Mouse (Mus musculus): ENCODE results near the gene Treml2.
"Not testable (repeated sequence)": the region's sequence is repeated elsewhere in the genome, so short reads cannot be mapped to it uniquely, and the experiment has no call there.

Treml2 gene

GRCm38 (mm10) chr17:48293500-48294194 lies 5.7 kb upstream of the Treml2 start:
- DNase-seq = no peak

- no peak for DNase-seq
Observed at GRCm38 (mm10) chr17:48299756-48300155, 458 bp downstream of the Treml2 start.

- DNase-seq = no peak
Observed at GRCm38 (mm10) chr17:48300199-48300598, 901 bp downstream of the Treml2 start.

GRCm38 (mm10) chr17:48300861-48301260 lies 1.6 kb downstream of the Treml2 start:
- DNase-seq = no peak

- no peak for DNase-seq
Observed at GRCm38 (mm10) chr17:48301792-48302191, 2.5 kb downstream of the Treml2 start.

GRCm38 (mm10) chr17:48312124-48312523 lies 12.8 kb downstream of the Treml2 start:
- no peak for DNase-seq

- not testable (repeated sequence) for DNase-seq
Observed at GRCm38 (mm10) chr17:48315905-48316579, 16.7 kb downstream of the Treml2 start, which contains the start of gene B430306N03Rik. Gene B430306N03Rik (plus strand): TSS chr17:48316141.

- no peak for DNase-seq
Observed at GRCm38 (mm10) chr17:48318686-48319085, 19.4 kb downstream of the Treml2 start.

GRCm38 (mm10) chr17:48321279-48321678 lies 22.0 kb downstream of the Treml2 start:
- DNase-seq = no peak

- no peak for DNase-seq
Observed at GRCm38 (mm10) chr17:48323236-48323635, 23.9 kb downstream of the Treml2 start.

- no peak for DNase-seq
Observed at GRCm38 (mm10) chr17:48324258-48324657, 25.0 kb downstream of the Treml2 start.

GRCm38 (mm10) chr17:48325093-48325492 lies 25.8 kb downstream of the Treml2 start:
- no peak for DNase-seq

- no peak for DNase-seq
Observed at GRCm38 (mm10) chr17:48325638-48326037, 26.3 kb downstream of the Treml2 start.

- DNase-seq = peak; percentile 91
Observed at GRCm38 (mm10) chr17:48326656-48327055, 27.4 kb downstream of the Treml2 start.

GRCm38 (mm10) chr17:48332524-48332923 lies 33.2 kb downstream of the Treml2 start:
- DNase-seq = no peak

- no peak for DNase-seq
Observed at GRCm38 (mm10) chr17:48334186-48334585, 34.9 kb downstream of the Treml2 start.

GRCm38 (mm10) chr17:48336857-48337256 lies 37.6 kb downstream of the Treml2 start:
- DNase-seq = peak; percentile 76

GRCm38 (mm10) chr17:48340267-48340666 lies 41.0 kb downstream of the Treml2 start:
- DNase-seq = no peak

- DNase-seq = peak; percentile 18
Observed at GRCm38 (mm10) chr17:48341947-48342346, 42.6 kb downstream of the Treml2 start.

GRCm38 (mm10) chr17:48343065-48343464 lies 43.8 kb downstream of the Treml2 start:
- DNase-seq = no peak

GRCm38 (mm10) chr17:48345824-48346223 lies 46.5 kb downstream of the Treml2 start:
- DNase-seq = no peak

- DNase-seq = no peak
Observed at GRCm38 (mm10) chr17:48346231-48346630, 46.9 kb downstream of the Treml2 start, which contains the start of gene Trem2. Gene Trem2 (plus strand): TSS chr17:48346401.

GRCm38 (mm10) chr17:48346834-48347233 lies 47.5 kb downstream of the Treml2 start:
- DNase-seq = peak; percentile 25

GRCm38 (mm10) chr17:48347287-48347686 lies 48.0 kb downstream of the Treml2 start:
- no peak for DNase-seq
